Mouse (Mus musculus): ENCODE results near the gene Sqstm1.

GRCm38 (mm10) chr11:50182702-50183101, 27.9 kb downstream of the Sqstm1 start:
- TF ChIP-seq POLR2A (IDR thresholded peaks at IDR 0.05; ENCODE audit: low read depth, low read length), result no peak
- TF ChIP-seq CTCF (IDR thresholded peaks at IDR 0.05; ENCODE audit: extremely low read depth, insufficient read depth, insufficient read length, insufficient replicate concordance), result no peak

Measured in spleen, adult 2 months (tissue).